Mouse (Mus musculus): Measurements from ENCODE around the gene Rftn1.

DNA sequence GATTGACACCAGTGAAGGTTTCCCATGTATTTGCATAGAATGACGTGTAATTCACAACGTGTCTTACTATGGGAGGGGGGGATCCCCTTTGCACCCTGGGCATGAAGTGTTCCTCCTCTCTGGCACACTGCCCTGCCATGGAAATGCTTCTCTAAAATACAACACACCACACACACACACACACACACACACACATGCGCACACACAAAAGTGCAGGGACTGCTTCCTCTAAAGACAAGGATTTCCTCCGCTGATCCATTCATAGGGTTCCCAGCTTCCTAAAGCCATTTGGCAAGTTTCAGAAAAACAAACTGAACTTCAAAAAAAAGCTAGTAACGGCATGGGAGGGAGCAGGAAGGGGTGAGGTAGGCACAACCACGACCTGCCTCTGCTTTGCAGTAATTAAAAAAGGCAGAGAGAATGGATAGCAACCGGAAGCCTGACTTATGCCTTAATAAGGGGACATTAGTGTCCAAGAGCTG is 20.5 kb downstream of the Rftn1 start:
- TF ChIP-seq CTCF (IDR thresholded peaks at IDR 0.05; ENCODE audit: borderline replicate concordance, insufficient read depth, low read depth, low read length) (no peak), POLR2A (IDR thresholded peaks at IDR 0.05; ENCODE audit: borderline replicate concordance, insufficient read depth, low read length) (no peak)
